Mouse (Mus musculus) neural tube, embryonic 12.5 days (tissue): Measurements from ENCODE around the gene Sar1a. TPM values are rescaled to one million over a fixed set of nuclear protein-coding genes. Genes with fewer than 3 reads are reported as not detected.
A peak's percentile ranks its signal among the peaks of the same experiment; 100 is the strongest.

Experiments
- ATAC-seq: fragments of 200-750 bp; cut with Nextera tagmentation; 2 replicates; pipeline ENCODE4 v1.8.0; 2017; ENCODE audit warnings: low read depth, mild to moderate bottlenecking, moderate TSS enrichment, moderate library complexity; ENCODE audit not compliant: low FRiP score
- H3K27ac ChIP-seq: fragments of 300-500 bp; sonication (generic); 2 replicates; pipeline ENCODE4 v1.5.1; 2016
- H3K27me3 ChIP-seq: fragments of 300-500 bp; sonication (generic); replicated peaks from 2 replicates; pipeline ENCODE4 v1.6.1; 2016; ENCODE audit warnings: mild to moderate bottlenecking
- H3K36me3 ChIP-seq: fragments of 300-500 bp; sonication (generic); 2 replicates; pipeline ENCODE4 v1.6.1; 2016; ENCODE audit warnings: mild to moderate bottlenecking
- H3K4me1 ChIP-seq: fragments of 300-500 bp; sonication (generic); 2 replicates; pipeline ENCODE4 v1.6.1; 2016
- H3K4me2 ChIP-seq: fragments of 300-500 bp; sonication (generic); replicated peaks from 2 replicates; pipeline ENCODE4 v1.6.1; 2016; ENCODE audit warnings: mild to moderate bottlenecking
- H3K4me3 ChIP-seq: fragments of 300-500 bp; sonication (generic); 2 replicates; pipeline ENCODE4 v1.5.1; 2016
- H3K9ac ChIP-seq: fragments of 300-500 bp; sonication (generic); 2 replicates; pipeline ENCODE4 v1.6.1; 2016; ENCODE audit warnings: mild to moderate bottlenecking
- H3K9me3 ChIP-seq: fragments of 300-500 bp; sonication (generic); 2 replicates; pipeline ENCODE4 v1.6.1; 2016; ENCODE audit warnings: mild to moderate bottlenecking
- WGBS: fragments of 180-500 bp; shearing (Covaris S2); methylation state at CpG from one replicate; pipeline ENCODE4 v1.1.7; 2016; 5-methylcytosine and 5-hydroxymethylcytosine counted together
- polyA plus RNA-seq: library from polyadenylated mRNA; unstranded; fragments of >200 nt; fragmentation: Nextera tagmentation; extraction: Ambion mirVana; gene quantifications from 2 replicates; pipeline ENCODE4 v1.2.1, GENCODE M21; 2016

Gene Sar1a
- polyA plus RNA-seq, 1 experiment from 2014 or later: 212 TPM

- Histone ChIP-seq H3K27ac (no peak overlapping the region), H3K9me3 (no peaks in the 10 kb centered on the region), H3K4me2 (peak overlapping the region; percentile 87), H3K4me1 (peaks cover 15% of the 10 kb centered on the region), H3K36me3 (no peaks in the 10 kb centered on the region), H3K9ac (no peak overlapping the region), H3K27me3 (0 out of 2 replicates have a peak, but pooled peaks cover 4% of the 10 kb centered on the region), H3K4me3 (no peak overlapping the region)
- ATAC-seq: no peak
- 76% methylated on average over 7 of the region's 7 CpGs for WGBS
These were observed 36.1 kb downstream of the Sar1a start for GRCm38 (mm10) chr10:61715996-61716864.

- Histone ChIP-seq H3K27ac (no peak overlapping the region), H3K27me3 (0 out of 2 replicates have a peak, but pooled peaks cover 7% of the 10 kb centered on the region), H3K4me2 (no peak overlapping the region), H3K9ac (no peak overlapping the region), H3K4me1 (peaks cover 15% of the 10 kb centered on the region), H3K4me3 (no peak overlapping the region), H3K36me3 (no peaks in the 10 kb centered on the region), H3K9me3 (no peaks in the 10 kb centered on the region)
- ATAC-seq: no peak
- 90% methylated on average over 12 of the region's 12 CpGs for WGBS
These were observed 37.6 kb downstream of the Sar1a start for GRCm38 (mm10) chr10:61717406-61718296.

GRCm38 (mm10) chr10:61720331-61720730 lies 40.2 kb downstream of the Sar1a start:
- Histone ChIP-seq H3K4me1 (peaks cover 8% of the 10 kb centered on the region), H3K36me3 (no peaks in the 10 kb centered on the region), H3K27ac (no peak overlapping the region), H3K4me2 (no peak overlapping the region), H3K27me3 (0 out of 2 replicates have a peak, but pooled peaks cover 7% of the 10 kb centered on the region), H3K9ac (no peak overlapping the region), H3K9me3 (no peaks in the 10 kb centered on the region), H3K4me3 (no peak overlapping the region)
- 87% methylated on average over 7 of the region's 7 CpGs for WGBS
- no peak for ATAC-seq

GRCm38 (mm10) chr10:61722215-61722614 lies 42.1 kb downstream of the Sar1a start:
- 0 out of 2 replicates have a peak, but pooled peaks cover 4% of the 10 kb centered on the region for H3K27me3 ChIP-seq
- H3K4me2 ChIP-seq: no peak overlapping the region
- WGBS: 85% methylated on average over 3 of the region's 3 CpGs
- no peak overlapping the region for H3K9ac ChIP-seq
- no peaks in the 10 kb centered on the region for H3K36me3 ChIP-seq
- H3K4me1 ChIP-seq: no peaks in the 10 kb centered on the region
- no peak for ATAC-seq
- no peak overlapping the region for H3K4me3 ChIP-seq
- no peaks in the 10 kb centered on the region for H3K9me3 ChIP-seq
- no peak overlapping the region for H3K27ac ChIP-seq

GRCm38 (mm10) chr10:61723271-61723670 lies 43.2 kb downstream of the Sar1a start:
- H3K36me3 ChIP-seq: no peaks in the 10 kb centered on the region
- H3K27me3 ChIP-seq: 0 out of 2 replicates have a peak, but pooled peaks cover 4% of the 10 kb centered on the region
- no peak for ATAC-seq
- 77% methylated on average over 6 of the region's 6 CpGs for WGBS
- H3K9me3 ChIP-seq: no peaks in the 10 kb centered on the region
- H3K4me2 ChIP-seq: no peak overlapping the region
- no peak overlapping the region for H3K9ac ChIP-seq
- H3K4me1 ChIP-seq: no peaks in the 10 kb centered on the region
- H3K4me3 ChIP-seq: no peak overlapping the region
- H3K27ac ChIP-seq: no peak overlapping the region

GRCm38 (mm10) chr10:61729181-61729580 lies 49.1 kb downstream of the Sar1a start:
- Histone ChIP-seq H3K4me1 (no peaks in the 10 kb centered on the region), H3K27ac (no peak overlapping the region), H3K9ac (no peak overlapping the region), H3K4me3 (no peak overlapping the region), H3K36me3 (no peaks in the 10 kb centered on the region), H3K4me2 (no peak overlapping the region), H3K9me3 (0 out of 2 replicates have a peak, but pooled peaks cover 6% of the 10 kb centered on the region), H3K27me3 (no peaks in the 10 kb centered on the region)
- no peak for ATAC-seq
- 59% methylated on average over 11 of the region's 11 CpGs for WGBS

- 97% methylated on average over 6 of the region's 6 CpGs for WGBS
- Histone ChIP-seq H3K4me3 (no peak overlapping the region), H3K9ac (no peak overlapping the region), H3K4me2 (no peak overlapping the region), H3K9me3 (0 out of 2 replicates have a peak, but pooled peaks cover 6% of the 10 kb centered on the region), H3K4me1 (no peaks in the 10 kb centered on the region), H3K27ac (no peak overlapping the region), H3K27me3 (no peaks in the 10 kb centered on the region), H3K36me3 (no peaks in the 10 kb centered on the region)
- no peak for ATAC-seq
These were observed 50.1 kb downstream of the Sar1a start for GRCm38 (mm10) chr10:61730171-61730570.

- 45% methylated on average over 3 of the region's 3 CpGs for WGBS
- H3K9ac ChIP-seq: no peak overlapping the region
- ATAC-seq: no peak
- H3K27me3 ChIP-seq: no peaks in the 10 kb centered on the region
- no peak overlapping the region for H3K27ac ChIP-seq
- H3K4me2 ChIP-seq: no peak overlapping the region
- no peak overlapping the region for H3K4me3 ChIP-seq
- 0 out of 2 replicates have a peak, but pooled peaks cover 6% of the 10 kb centered on the region for H3K9me3 ChIP-seq
- no peaks in the 10 kb centered on the region for H3K4me1 ChIP-seq
- peaks cover 29% of the 10 kb centered on the region for H3K36me3 ChIP-seq
These were observed 54.3 kb downstream of the Sar1a start for GRCm38 (mm10) chr10:61734377-61734776.

GRCm38 (mm10) chr10:61736671-61737078 lies 56.6 kb downstream of the Sar1a start:
- no peak overlapping the region for H3K9ac ChIP-seq
- H3K27ac ChIP-seq: no peak overlapping the region
- H3K4me1 ChIP-seq: no peaks in the 10 kb centered on the region
- no peak overlapping the region for H3K4me3 ChIP-seq
- H3K27me3 ChIP-seq: no peaks in the 10 kb centered on the region
- ATAC-seq: no peak
- WGBS: 82% methylated on average over 10 of the region's 10 CpGs
- no peak overlapping the region for H3K4me2 ChIP-seq
- peaks cover 52% of the 10 kb centered on the region for H3K36me3 ChIP-seq
- H3K9me3 ChIP-seq: no peaks in the 10 kb centered on the region

GRCm38 (mm10) chr10:61737537-61737936 lies 57.4 kb downstream of the Sar1a start:
- WGBS: 94% methylated on average over 1 of the region's 1 CpGs
- H3K4me3 ChIP-seq: no peak overlapping the region
- no peaks in the 10 kb centered on the region for H3K27me3 ChIP-seq
- no peak for ATAC-seq
- H3K9me3 ChIP-seq: no peaks in the 10 kb centered on the region
- no peak overlapping the region for H3K9ac ChIP-seq
- H3K4me1 ChIP-seq: no peaks in the 10 kb centered on the region
- H3K36me3 ChIP-seq: peaks cover 60% of the 10 kb centered on the region
- H3K4me2 ChIP-seq: no peak overlapping the region
- H3K27ac ChIP-seq: no peak overlapping the region

GRCm38 (mm10) chr10:61738126-61738525 lies 58.0 kb downstream of the Sar1a start:
- H3K9me3 ChIP-seq: no peaks in the 10 kb centered on the region
- WGBS: 93% methylated on average over 4 of the region's 4 CpGs
- H3K4me1 ChIP-seq: no peaks in the 10 kb centered on the region
- no peak overlapping the region for H3K27ac ChIP-seq
- no peak for ATAC-seq
- no peak overlapping the region for H3K4me2 ChIP-seq
- no peaks in the 10 kb centered on the region for H3K27me3 ChIP-seq
- H3K36me3 ChIP-seq: peaks cover 66% of the 10 kb centered on the region
- no peak overlapping the region for H3K9ac ChIP-seq
- H3K4me3 ChIP-seq: no peak overlapping the region

GRCm38 (mm10) chr10:61741306-61741705 lies 61.2 kb downstream of the Sar1a start:
- Histone ChIP-seq H3K4me1 (no peaks in the 10 kb centered on the region), H3K27me3 (no peaks in the 10 kb centered on the region), H3K36me3 (peaks cover 98% of the 10 kb centered on the region), H3K27ac (no peak overlapping the region), H3K4me2 (no peak overlapping the region), H3K9me3 (no peaks in the 10 kb centered on the region), H3K9ac (no peak overlapping the region), H3K4me3 (no peak overlapping the region)
- no peak for ATAC-seq
- 82% methylated on average over 1 of the region's 1 CpGs for whole genome bisulfite sequencing
